Mouse (Mus musculus) embryonic fibroblast, embryonic 13.5 days (primary cell): Measurements from ENCODE around the gene Rasgef1a.

ENCODE experiments used
- CTCF ChIP-seq: IDR thresholded peaks from 2 replicates; pipeline ENCODE4 v1.5.1; 2011; ENCODE audit warnings: mild to moderate bottlenecking, control low read depth, low read length, moderate library complexity, borderline replicate concordance; ENCODE audit not compliant: insufficient read depth
- POLR2A ChIP-seq: IDR thresholded peaks from 2 replicates; pipeline ENCODE4 v1.6.1; 2011; ENCODE audit warnings: low read depth, mild to moderate bottlenecking, control low read depth, low read length, moderate library complexity

DNA sequence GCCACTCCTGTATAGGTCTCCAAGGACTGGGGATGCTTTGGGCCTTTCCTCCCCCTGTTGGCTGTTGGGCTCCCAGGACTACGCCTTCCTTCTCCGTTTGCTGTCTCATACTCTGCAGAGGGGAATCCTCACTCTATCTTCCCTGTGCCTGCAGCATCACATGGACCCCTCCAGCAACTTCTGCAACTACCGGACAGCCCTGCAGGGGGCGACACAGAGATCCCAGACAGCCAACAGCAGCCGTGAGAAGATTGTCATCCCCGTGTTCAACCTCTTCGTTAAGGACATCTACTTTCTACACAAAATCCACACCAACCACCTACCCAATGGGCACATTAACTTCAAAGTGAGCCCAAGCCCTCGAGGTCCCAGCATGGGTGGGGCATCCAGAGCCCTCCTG lies 76.7 kb downstream of the Rasgef1a start:
- no peak for TF ChIP-seq POLR2A
- no peak for TF ChIP-seq CTCF
